Mouse (Mus musculus) lung, postnatal 0 days (tissue): Measurements from ENCODE around the gene Ddx27. TPM values are rescaled to one million over a fixed set of nuclear protein-coding genes. Genes with fewer than 3 reads are reported as not detected.

Experiments
- ATAC-seq: fragments of 200-750 bp; cut with Nextera tagmentation; 2 replicates; pipeline ENCODE4 v1.8.0; 2017; ENCODE audit warnings: moderate library complexity
- DNase-seq: peaks from one replicate; pipeline ENCODE4 v3.0.0-alpha.2; 2016; ENCODE audit warnings: low spot score
- H3K27ac ChIP-seq: fragments of 300-500 bp; sonication (generic); 2 replicates; pipeline ENCODE4 v1.5.1; 2014; ENCODE audit warnings: antibody characterized with exemption, mild to moderate bottlenecking, low read length, mixed read lengths
- H3K27me3 ChIP-seq: fragments of 300-500 bp; sonication (generic); replicated peaks from 2 replicates; pipeline ENCODE4 v1.6.1; 2014; ENCODE audit warnings: low read length, mixed read lengths; ENCODE audit not compliant: insufficient read depth
- H3K36me3 ChIP-seq: fragments of 300-500 bp; sonication (generic); 2 replicates; pipeline ENCODE4 v1.6.1; 2014; ENCODE audit warnings: low read length, mixed read lengths; ENCODE audit not compliant: insufficient read depth
- H3K4me1 ChIP-seq: fragments of 300-500 bp; sonication (generic); 2 replicates; pipeline ENCODE4 v1.6.1; 2014; ENCODE audit warnings: antibody characterized with exemption, low read depth, low read length, mixed read lengths; ENCODE audit not compliant: insufficient read depth
- H3K4me2 ChIP-seq: fragments of 300-500 bp; sonication (generic); replicated peaks from 2 replicates; pipeline ENCODE4 v1.6.1; 2014; ENCODE audit warnings: low read depth, mild to moderate bottlenecking, low read length, moderate library complexity, mixed read lengths
- H3K4me3 ChIP-seq: fragments of 300-500 bp; sonication (generic); 2 replicates; pipeline ENCODE4 v1.5.1; 2014; ENCODE audit warnings: low read depth, low read length
- H3K9ac ChIP-seq: fragments of 300-500 bp; sonication (generic); replicated peaks from 2 replicates; pipeline ENCODE4 v1.6.1; 2014; ENCODE audit warnings: low read depth, mild to moderate bottlenecking
- H3K9me3 ChIP-seq: fragments of 300-500 bp; sonication (generic); 2 replicates; pipeline ENCODE4 v1.6.1; 2016; ENCODE audit warnings: low read length, mixed read lengths
- CTCF ChIP-seq: IDR thresholded peaks from 2 replicates; pipeline ENCODE4 v1.5.1; 2016; ENCODE audit warnings: antibody characterized with exemption, mild to moderate bottlenecking
- EP300 ChIP-seq: IDR thresholded peaks from 2 replicates; pipeline ENCODE4 v1.6.1; 2016; ENCODE audit warnings: antibody characterized with exemption, mild to moderate bottlenecking, control low read depth
- WGBS: fragments of 180-500 bp; shearing (Covaris S2); extraction: QIAGEN DNeasy Blood & Tissue Kit; methylation state at CpG from one replicate; pipeline ENCODE4 v1.1.7; 2014; 5-methylcytosine and 5-hydroxymethylcytosine counted together
- polyA plus RNA-seq: library from polyadenylated mRNA; unstranded; fragments of >200 nt; fragmentation: Nextera tagmentation; extraction: Ambion mirVana; gene quantifications from 2 replicates; pipeline ENCODE4 v1.2.1, GENCODE M21; 2015

Ddx27 gene
- polyA plus RNA-seq, 1 experiment from 2014 or later, result 21.9 TPM

DNA sequence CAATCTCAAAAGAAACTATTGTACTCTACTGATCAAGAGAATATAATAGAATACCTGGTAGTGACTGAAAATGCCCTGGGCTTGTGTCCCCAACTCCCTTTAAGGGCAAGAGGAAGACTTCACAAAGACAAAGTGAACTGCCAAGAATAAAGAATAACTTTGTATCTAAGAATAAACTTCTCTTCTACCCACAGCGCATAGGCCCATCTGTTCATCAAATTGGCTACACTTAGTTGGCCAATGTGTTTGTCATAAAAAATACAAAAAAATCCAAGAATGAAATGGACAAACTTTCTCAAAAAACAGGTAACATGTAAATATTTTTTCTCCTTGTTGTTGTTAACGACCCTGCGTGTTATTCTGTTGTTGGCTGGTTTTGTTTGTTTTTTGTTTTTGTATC, 4.4 kb upstream of the Ddx27 start:
- no peak overlapping the region for H3K9ac ChIP-seq
- no peak overlapping the region for H3K4me3 ChIP-seq
- DNase-seq (no peak), ATAC-seq (no peak)
- H3K4me2 ChIP-seq, result no peak overlapping the region
- 73% methylated on average over 3 of the region's 3 CpGs for WGBS
- H3K4me1 ChIP-seq, result peaks cover 1% of the 10 kb centered on the region; the same call in 1 of the 2 replicates
- no peaks in the 10 kb centered on the region for H3K9me3 ChIP-seq
- no peaks in the 10 kb centered on the region for H3K27me3 ChIP-seq
- no peaks in the 10 kb centered on the region for H3K36me3 ChIP-seq
- H3K27ac ChIP-seq, result no peak overlapping the region
- TF ChIP-seq EP300 (no peak), CTCF (no peak)

DNA sequence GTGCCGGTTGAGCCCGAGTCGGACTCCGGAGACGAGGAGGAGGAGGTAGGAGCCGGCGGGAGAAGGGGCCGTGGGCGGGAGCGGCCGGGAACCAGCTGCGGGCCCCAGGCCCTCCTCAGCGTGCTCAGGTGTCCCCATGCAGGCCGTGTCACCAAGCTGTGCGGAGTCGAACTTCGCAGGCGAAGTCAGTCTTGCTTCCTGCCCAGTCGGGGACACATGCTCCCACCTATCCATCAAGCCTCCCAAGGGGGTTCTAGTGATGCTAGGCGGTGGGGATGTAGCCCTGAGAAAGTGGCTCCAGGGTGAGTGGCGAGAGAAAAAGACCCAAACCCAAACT, 357 bp downstream of the Ddx27 start:
- no peaks in the 10 kb centered on the region for H3K9me3 ChIP-seq
- peak overlapping the region; percentile 86 for H3K4me3 ChIP-seq
- ATAC-seq (peak; percentile 67), DNase-seq (no peak)
- H3K27me3 ChIP-seq, result no peaks in the 10 kb centered on the region
- TF ChIP-seq EP300 (no peak), CTCF (no peak)
- H3K9ac ChIP-seq, result peak overlapping the region; percentile 87
- WGBS, result 1% methylated on average over 21 of the region's 21 CpGs
- H3K4me2 ChIP-seq, result peak overlapping the region; percentile 90
- H3K36me3 ChIP-seq, result peaks cover 11% of the 10 kb centered on the region
- H3K27ac ChIP-seq, result peak overlapping the region; percentile 68
- H3K4me1 ChIP-seq, result peaks cover 7% of the 10 kb centered on the region

DNA sequence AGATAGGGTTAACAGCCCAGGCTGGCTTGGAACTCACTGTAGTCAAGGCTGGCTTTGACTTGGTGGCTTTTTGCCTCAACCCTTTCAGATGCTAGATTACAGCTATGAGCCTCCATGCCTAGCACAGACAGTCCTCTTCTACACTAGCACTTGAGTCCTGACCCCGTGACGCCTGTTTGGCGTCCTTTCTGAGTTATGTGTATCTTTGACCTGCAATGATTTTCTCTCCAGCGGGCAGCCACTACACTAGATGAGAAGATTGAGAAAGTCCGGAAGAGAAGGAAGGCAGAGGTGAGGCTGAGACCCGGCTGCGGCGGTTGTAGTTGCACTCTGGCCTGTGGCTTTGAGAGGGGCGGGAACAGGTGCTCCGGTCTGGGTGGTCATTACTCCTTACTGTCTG, 4.4 kb downstream of the Ddx27 start:
- TF ChIP-seq EP300, result no peak
- TF ChIP-seq CTCF, result no peak
- Histone ChIP-seq H3K36me3 (peaks cover 25% of the 10 kb centered on the region), H3K27me3 (no peaks in the 10 kb centered on the region), H3K27ac (no peak overlapping the region), H3K4me1 (peaks cover 7% of the 10 kb centered on the region), H3K4me2 (no peak overlapping the region), H3K9me3 (no peaks in the 10 kb centered on the region), H3K9ac (no peak overlapping the region), H3K4me3 (no peak overlapping the region)
- 90% methylated on average over 10 of the region's 10 CpGs for WGBS
- no peak for DNase-seq
- ATAC-seq, result no peak

DNA sequence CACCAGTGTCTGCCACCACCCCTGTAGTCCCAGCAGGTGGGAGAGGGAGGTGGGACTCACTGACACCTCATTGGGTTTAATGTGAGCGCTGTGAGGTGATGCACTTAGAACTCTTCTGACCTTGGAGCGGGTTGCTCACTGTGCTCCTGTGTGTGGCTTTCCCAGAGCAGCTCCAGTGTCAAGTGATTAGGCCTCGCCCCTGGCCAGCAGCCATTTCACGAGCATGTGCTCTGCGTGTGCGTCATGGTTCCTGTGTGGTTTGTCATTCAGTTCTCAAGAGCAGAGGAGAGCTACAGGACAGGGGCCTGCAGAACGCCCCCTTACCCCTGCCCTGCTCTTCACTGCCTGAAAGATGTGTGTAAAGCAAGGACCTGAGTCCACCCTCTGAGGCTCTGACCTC, 13.6 kb downstream of the Ddx27 start:
- Histone ChIP-seq H3K4me1 (no peaks in the 10 kb centered on the region), H3K27me3 (no peaks in the 10 kb centered on the region), H3K9me3 (no peaks in the 10 kb centered on the region), H3K4me2 (no peak overlapping the region), H3K9ac (no peak overlapping the region), H3K36me3 (peaks cover 48% of the 10 kb centered on the region), H3K4me3 (no peak overlapping the region), H3K27ac (no peak overlapping the region)
- WGBS, result 89% methylated on average over 7 of the region's 7 CpGs
- ATAC-seq (no peak), DNase-seq (no peak)
- TF ChIP-seq CTCF, result no peak
- no peak for TF ChIP-seq EP300

DNA sequence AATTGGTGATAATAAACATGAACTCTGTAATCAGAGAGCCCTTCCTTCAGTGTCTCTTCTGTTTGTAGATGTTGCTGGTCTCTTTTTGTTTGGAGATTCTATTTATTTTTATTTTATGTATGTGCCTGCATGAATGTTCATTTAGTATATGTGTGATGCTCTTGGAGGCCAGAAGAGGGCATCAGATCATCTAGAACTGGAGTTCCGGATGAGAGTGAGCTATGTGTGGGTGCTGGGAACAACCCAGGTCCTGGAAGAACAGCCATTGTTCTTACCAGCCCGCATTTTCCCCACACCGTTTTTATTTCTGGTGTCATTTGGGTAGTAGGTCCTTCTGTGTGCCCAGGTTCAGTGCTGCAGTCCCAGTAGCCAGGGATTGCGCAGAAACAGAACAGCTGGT, 15.5 kb downstream of the Ddx27 start:
- H3K36me3 ChIP-seq, result peaks cover 49% of the 10 kb centered on the region
- TF ChIP-seq EP300 (no peak), CTCF (0 out of 2 replicates have a peak, but pooled peaks have one; percentile 2)
- WGBS, result 92% methylated on average over 4 of the region's 4 CpGs
- no peak overlapping the region for H3K27ac ChIP-seq
- no peak overlapping the region for H3K4me2 ChIP-seq
- H3K9ac ChIP-seq, result no peak overlapping the region
- H3K4me1 ChIP-seq, result no peaks in the 10 kb centered on the region
- ATAC-seq, result no peak
- no peak for DNase-seq
- no peaks in the 10 kb centered on the region for H3K27me3 ChIP-seq
- no peak overlapping the region for H3K4me3 ChIP-seq
- H3K9me3 ChIP-seq, result no peaks in the 10 kb centered on the region

DNA sequence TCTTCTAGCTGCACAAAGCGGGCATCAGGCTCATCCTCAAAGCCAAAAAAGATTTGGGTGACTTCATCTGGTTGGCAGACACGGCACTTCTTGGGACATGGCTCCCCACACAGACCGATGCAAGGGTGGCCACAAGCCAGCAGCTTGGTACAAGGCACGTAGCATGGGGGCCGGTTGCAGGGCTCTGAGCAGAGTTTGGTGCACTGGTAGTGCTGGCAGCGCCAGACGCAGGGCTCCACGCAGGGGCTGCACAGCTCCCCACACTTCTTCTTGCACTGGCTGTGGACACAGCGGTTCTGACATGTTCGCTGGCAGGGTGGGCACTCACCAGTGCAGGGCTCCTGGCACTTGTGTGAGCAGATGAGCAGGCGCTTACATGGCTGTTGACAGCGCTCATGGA, 22.7 kb downstream of the Ddx27 start:
- Histone ChIP-seq H3K4me2 (no peak overlapping the region), H3K27ac (no peak overlapping the region), H3K36me3 (peaks cover 75% of the 10 kb centered on the region), H3K4me3 (no peak overlapping the region), H3K9me3 (no peaks in the 10 kb centered on the region), H3K4me1 (no peaks in the 10 kb centered on the region), H3K9ac (no peak overlapping the region), H3K27me3 (no peaks in the 10 kb centered on the region)
- ATAC-seq, result no peak
- DNase-seq, result no peak
- WGBS, result 94% methylated on average over 12 of the region's 12 CpGs
- TF ChIP-seq CTCF (no peak), EP300 (no peak)

DNA sequence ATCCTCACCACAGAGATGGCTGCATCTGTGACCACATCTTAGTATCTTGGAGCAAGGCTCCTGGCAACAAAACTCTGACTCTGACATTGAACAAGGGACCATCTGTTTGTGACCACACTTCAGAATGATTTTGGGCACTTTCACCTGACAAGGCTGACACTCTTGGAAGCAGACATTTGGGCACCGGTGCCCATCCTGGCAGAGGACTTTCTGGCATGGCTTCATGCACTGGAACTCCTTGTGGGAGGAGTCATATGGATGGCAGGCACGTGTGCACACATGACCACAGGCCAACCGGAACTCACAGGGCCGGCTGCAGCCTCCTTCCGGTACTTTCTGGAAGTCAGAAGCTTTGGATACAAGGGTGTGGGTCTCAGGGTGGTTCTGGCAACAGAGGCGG, 23.3 kb downstream of the Ddx27 start:
- H3K9me3 ChIP-seq, result no peaks in the 10 kb centered on the region
- no peaks in the 10 kb centered on the region for H3K27me3 ChIP-seq
- peaks cover 79% of the 10 kb centered on the region for H3K36me3 ChIP-seq
- H3K4me1 ChIP-seq, result no peaks in the 10 kb centered on the region
- TF ChIP-seq EP300 (no peak), CTCF (no peak)
- ATAC-seq (no peak), DNase-seq (no peak)
- no peak overlapping the region for H3K4me2 ChIP-seq
- H3K4me3 ChIP-seq, result no peak overlapping the region
- no peak overlapping the region for H3K27ac ChIP-seq
- 86% methylated on average over 6 of the region's 6 CpGs for WGBS
- H3K9ac ChIP-seq, result no peak overlapping the region
